Mouse (Mus musculus): Measurements from ENCODE around the gene Tm6sf1. TPM values are rescaled to one million over a fixed set of nuclear protein-coding genes. Genes with fewer than 3 reads are reported as not detected.

Gene Tm6sf1
- polyA plus RNA-seq, 1 experiment, result 39.2 TPM

DNA sequence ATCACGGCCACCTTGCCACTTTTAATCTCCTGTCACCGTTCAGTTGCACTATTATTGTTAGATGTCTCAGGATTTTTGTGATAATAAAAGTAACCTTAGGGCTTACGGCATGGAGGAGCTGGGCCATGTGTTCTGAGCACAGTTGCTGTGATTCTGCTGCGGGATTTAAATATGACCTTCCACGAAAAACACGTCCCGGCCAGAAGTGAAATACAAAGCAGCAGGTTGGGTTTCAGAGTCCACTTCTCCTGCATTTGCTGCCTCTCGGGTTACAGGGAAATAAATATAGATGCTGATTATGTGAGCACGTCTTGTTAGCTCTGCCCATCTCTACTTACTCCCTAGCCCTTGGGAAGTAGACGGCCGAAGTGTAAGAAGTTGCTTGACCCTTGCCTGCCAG, 14.0 kb upstream of the Tm6sf1 start:
- WGBS, result 95% methylated on average over 11 of the region's 11 CpGs
- Histone ChIP-seq H3K4me3 (replicated peaks; ENCODE audit: insufficient read depth, low read depth, low read length) (no peak overlapping the region), H3K27ac (ENCODE audit: insufficient read depth, low read length) (no peak overlapping the region), H3K4me1 (ENCODE audit: control insufficient read depth, insufficient read depth, low read length) (no peaks in the 10 kb centered on the region; the same call in 1 of the 2 replicates), H3K27me3 (ENCODE audit: control insufficient read depth, insufficient read depth, low read length) (no peaks in the 10 kb centered on the region; the same call in 1 of the 2 replicates)
- no peak for DNase-seq
- TF ChIP-seq CTCF (IDR thresholded peaks at IDR 0.05; ENCODE audit: borderline replicate concordance, insufficient read depth, low read depth, low read length) (no peak), POLR2A (IDR thresholded peaks at IDR 0.05; ENCODE audit: borderline replicate concordance, insufficient read depth, low read length) (no peak)

DNA sequence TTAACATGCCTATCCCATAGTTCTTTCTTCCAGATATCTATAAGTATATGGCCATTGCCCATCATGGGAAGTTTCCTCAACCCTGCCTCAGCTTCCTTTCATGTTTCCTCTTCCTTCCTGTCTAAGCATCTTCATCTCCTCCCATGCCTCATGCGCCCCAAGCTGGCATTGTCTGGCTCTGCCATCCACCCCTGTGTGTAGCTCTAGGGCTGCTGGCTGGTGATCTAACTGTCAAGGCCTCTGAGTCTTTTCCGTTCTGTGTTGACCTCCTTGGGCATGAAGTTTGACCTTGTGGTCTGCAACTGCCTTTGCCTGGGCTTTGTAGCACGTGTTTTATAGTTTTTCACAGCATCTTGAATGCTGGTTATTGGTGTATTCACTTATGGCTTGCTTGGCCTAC, 13.5 kb upstream of the Tm6sf1 start:
- Histone ChIP-seq H3K4me3 (replicated peaks; ENCODE audit: insufficient read depth, low read depth, low read length) (no peak overlapping the region), H3K4me1 (ENCODE audit: control insufficient read depth, insufficient read depth, low read length) (no peaks in the 10 kb centered on the region; the same call in 1 of the 2 replicates), H3K27me3 (ENCODE audit: control insufficient read depth, insufficient read depth, low read length) (no peaks in the 10 kb centered on the region; the same call in 1 of the 2 replicates), H3K27ac (ENCODE audit: insufficient read depth, low read length) (no peak overlapping the region)
- 87% methylated on average over 3 of the region's 3 CpGs for WGBS
- no peak for TF ChIP-seq POLR2A (IDR thresholded peaks at IDR 0.05; ENCODE audit: borderline replicate concordance, insufficient read depth, low read length)
- TF ChIP-seq CTCF (IDR thresholded peaks at IDR 0.05; ENCODE audit: borderline replicate concordance, insufficient read depth, low read depth, low read length), result no peak
- DNase-seq, result no peak

DNA sequence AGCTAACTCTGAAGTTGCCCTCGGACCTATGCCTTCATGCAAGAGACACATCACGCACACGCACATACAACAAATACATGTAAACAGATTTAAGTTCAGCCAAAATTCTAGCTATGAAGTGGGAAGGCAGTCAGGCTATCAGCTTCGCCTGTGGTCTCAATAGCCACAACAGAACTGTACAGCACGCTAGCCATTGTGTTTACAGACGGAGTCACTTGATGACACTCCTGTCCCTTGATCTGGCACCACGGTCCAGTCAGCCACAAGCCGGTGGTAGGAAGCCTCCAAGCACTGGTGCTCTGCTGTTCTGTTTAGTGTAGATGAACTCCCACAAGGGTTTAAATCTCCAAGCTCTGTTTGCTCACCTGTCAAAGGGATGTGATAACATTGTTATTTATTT, 12.8 kb upstream of the Tm6sf1 start:
- 96% methylated on average over 8 of the region's 8 CpGs for WGBS
- TF ChIP-seq POLR2A (IDR thresholded peaks at IDR 0.05; ENCODE audit: borderline replicate concordance, insufficient read depth, low read length), result no peak
- TF ChIP-seq CTCF (IDR thresholded peaks at IDR 0.05; ENCODE audit: borderline replicate concordance, insufficient read depth, low read depth, low read length), result no peak
- H3K4me1 ChIP-seq (ENCODE audit: control insufficient read depth, insufficient read depth, low read length), result no peaks in the 10 kb centered on the region; the same call in 1 of the 2 replicates

DNA sequence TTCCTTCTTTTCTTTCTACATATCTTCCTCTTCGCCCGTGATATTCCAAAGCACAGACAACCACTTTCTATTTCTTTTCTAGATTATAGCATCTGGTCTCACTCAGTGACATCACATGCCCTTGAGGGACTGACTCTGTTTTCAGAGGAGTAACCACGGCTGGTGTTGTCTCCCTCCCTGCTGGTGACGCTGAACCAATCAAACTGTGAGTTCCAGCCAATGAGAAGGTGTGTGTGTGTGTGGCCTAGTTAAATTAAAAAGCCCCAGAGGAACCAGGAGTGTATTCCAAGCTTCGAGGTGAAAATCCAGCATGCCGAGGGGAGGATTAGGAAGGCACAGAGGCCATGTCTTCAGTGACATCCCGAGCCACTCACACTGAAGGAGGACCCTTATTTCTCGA, 11.8 kb upstream of the Tm6sf1 start:
- 39% methylated on average over 8 of the region's 8 CpGs for WGBS
- DNase-seq, result no peak
- Histone ChIP-seq H3K27ac (ENCODE audit: insufficient read depth, low read length) (no peak overlapping the region), H3K27me3 (ENCODE audit: control insufficient read depth, insufficient read depth, low read length) (no peaks in the 10 kb centered on the region; the same call in 1 of the 2 replicates), H3K4me3 (replicated peaks; ENCODE audit: insufficient read depth, low read depth, low read length) (no peak overlapping the region), H3K4me1 (ENCODE audit: control insufficient read depth, insufficient read depth, low read length) (no peaks in the 10 kb centered on the region)
- TF ChIP-seq POLR2A (IDR thresholded peaks at IDR 0.05; ENCODE audit: borderline replicate concordance, insufficient read depth, low read length), result no peak
- no peak for TF ChIP-seq CTCF (IDR thresholded peaks at IDR 0.05; ENCODE audit: borderline replicate concordance, insufficient read depth, low read depth, low read length)

More for the DNA sequence above, 12.8 kb upstream of the Tm6sf1 start:
- H3K27ac ChIP-seq (ENCODE audit: insufficient read depth, low read length), result no peak overlapping the region
- no peaks in the 10 kb centered on the region; the same call in 1 of the 2 replicates for H3K27me3 ChIP-seq (ENCODE audit: control insufficient read depth, insufficient read depth, low read length)
- H3K4me3 ChIP-seq (replicated peaks; ENCODE audit: insufficient read depth, low read depth, low read length), result no peak overlapping the region
- DNase-seq, result no peak

- Histone ChIP-seq H3K27me3 (ENCODE audit: control insufficient read depth, insufficient read depth, low read length) (no peaks in the 10 kb centered on the region; the same call in 1 of the 2 replicates), H3K4me3 (replicated peaks; ENCODE audit: insufficient read depth, low read depth, low read length) (no peak overlapping the region), H3K27ac (ENCODE audit: insufficient read depth, low read length) (no peak overlapping the region), H3K4me1 (ENCODE audit: control insufficient read depth, insufficient read depth, low read length) (no peaks in the 10 kb centered on the region)
- 11% methylated on average over 4 of the region's 4 CpGs for WGBS
- DNase-seq, result peak in 1 of 2 experiments; percentile 66
- TF ChIP-seq CTCF (IDR thresholded peaks at IDR 0.05; ENCODE audit: borderline replicate concordance, insufficient read depth, low read depth, low read length) (no peak), POLR2A (IDR thresholded peaks at IDR 0.05; ENCODE audit: borderline replicate concordance, insufficient read depth, low read length) (no peak)
Measured at GRCm38 (mm10) chr7:81847777-81848176, 11.0 kb upstream of the Tm6sf1 start.

DNA sequence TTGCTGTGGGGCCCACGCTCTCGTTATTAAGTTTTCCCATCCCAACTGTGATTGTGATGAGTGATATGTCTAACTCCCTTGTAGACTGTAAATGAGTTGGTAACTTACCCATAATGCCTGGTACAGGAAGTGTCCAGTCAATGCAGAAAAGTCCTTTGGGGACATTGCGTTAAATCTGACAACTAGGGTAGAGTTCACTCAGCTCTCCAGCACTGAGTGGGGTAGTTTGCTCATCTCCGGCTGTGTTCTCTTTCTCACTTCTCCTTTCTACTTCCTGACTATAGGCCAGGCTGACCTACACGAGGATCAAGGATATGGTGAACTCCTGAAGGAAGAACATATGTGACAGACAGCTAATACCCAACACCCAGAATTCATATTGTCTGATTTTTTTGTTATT, 9.6 kb upstream of the Tm6sf1 start:
- TF ChIP-seq POLR2A (IDR thresholded peaks at IDR 0.05; ENCODE audit: borderline replicate concordance, insufficient read depth, low read length) (no peak), CTCF (IDR thresholded peaks at IDR 0.05; ENCODE audit: borderline replicate concordance, insufficient read depth, low read depth, low read length) (no peak)
- no peak overlapping the region for H3K27ac ChIP-seq (ENCODE audit: insufficient read depth, low read length)
- 92% methylated on average over 5 of the region's 5 CpGs for WGBS
- DNase-seq, result no peak
- H3K4me3 ChIP-seq (replicated peaks; ENCODE audit: insufficient read depth, low read depth, low read length), result no peak overlapping the region
- H3K4me1 ChIP-seq (ENCODE audit: control insufficient read depth, insufficient read depth, low read length), result no peaks in the 10 kb centered on the region
- no peaks in the 10 kb centered on the region; the same call in 1 of the 2 replicates for H3K27me3 ChIP-seq (ENCODE audit: control insufficient read depth, insufficient read depth, low read length)

DNA sequence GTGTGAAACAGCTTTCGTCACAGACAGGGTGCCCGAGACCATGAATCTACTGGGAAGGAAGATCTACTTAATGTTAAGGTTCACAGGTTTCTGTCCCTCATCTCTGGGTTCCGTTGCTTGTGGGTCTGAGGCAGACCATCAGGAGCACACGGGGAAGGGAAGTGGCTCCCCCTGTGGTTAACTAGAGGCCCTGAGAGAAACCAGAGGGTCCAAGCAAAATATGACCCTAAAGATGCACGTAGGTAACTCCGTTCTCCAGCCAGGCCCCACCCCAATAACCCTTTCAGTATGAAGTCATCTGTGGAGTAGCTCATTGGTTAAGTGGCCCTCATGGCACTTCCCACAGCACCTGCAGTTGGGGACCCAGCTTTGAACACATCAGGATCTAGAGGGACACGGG, 9.2 kb upstream of the Tm6sf1 start:
- H3K27ac ChIP-seq (ENCODE audit: insufficient read depth, low read length), result no peak overlapping the region
- DNase-seq, result no peak
- no peaks in the 10 kb centered on the region for H3K4me1 ChIP-seq (ENCODE audit: control insufficient read depth, insufficient read depth, low read length)
- H3K27me3 ChIP-seq (ENCODE audit: control insufficient read depth, insufficient read depth, low read length), result no peaks in the 10 kb centered on the region; the same call in 1 of the 2 replicates
- WGBS, result 91% methylated on average over 7 of the region's 7 CpGs
- no peak overlapping the region for H3K4me3 ChIP-seq (replicated peaks; ENCODE audit: insufficient read depth, low read depth, low read length)
- TF ChIP-seq CTCF (IDR thresholded peaks at IDR 0.05; ENCODE audit: borderline replicate concordance, insufficient read depth, low read depth, low read length) (no peak), POLR2A (IDR thresholded peaks at IDR 0.05; ENCODE audit: borderline replicate concordance, insufficient read depth, low read length) (no peak)

GRCm38 (mm10) chr7:81850171-81850570, 8.6 kb upstream of the Tm6sf1 start:
- no peak for DNase-seq
- no peak overlapping the region for H3K4me3 ChIP-seq (replicated peaks; ENCODE audit: insufficient read depth, low read depth, low read length)

More at GRCm38 (mm10) chr7:81850171-81850570, 8.6 kb upstream of the Tm6sf1 start:
- 81% methylated on average over 6 of the region's 6 CpGs for WGBS
- Histone ChIP-seq H3K27me3 (ENCODE audit: control insufficient read depth, insufficient read depth, low read length) (no peaks in the 10 kb centered on the region; the same call in 1 of the 2 replicates), H3K4me1 (ENCODE audit: control insufficient read depth, insufficient read depth, low read length) (no peaks in the 10 kb centered on the region), H3K27ac (ENCODE audit: insufficient read depth, low read length) (no peak overlapping the region)
- TF ChIP-seq CTCF (IDR thresholded peaks at IDR 0.05; ENCODE audit: borderline replicate concordance, insufficient read depth, low read depth, low read length) (no peak), POLR2A (IDR thresholded peaks at IDR 0.05; ENCODE audit: borderline replicate concordance, insufficient read depth, low read length) (no peak)
